Mouse (Mus musculus) CD4-positive, CD25-positive, alpha-beta regulatory T cell, adult 9 weeks (primary cell): ENCODE data around the gene Gucy2g. TPM values are rescaled to one million over a fixed set of nuclear protein-coding genes. Genes with fewer than 3 reads are reported as not detected.

Source experiments
- polyA plus RNA-seq: library from polyadenylated mRNA; unstranded; fragments of 100-300 nt; shearing (Covaris generic); gene quantifications from one replicate; pipeline ENCODE4 v1.2.1, GENCODE M21; 2017

Gucy2g gene
- polyA plus RNA-seq, result 0.30 TPM

GRCm38 (mm10) chr19:55241186-55241645 lies at the start of gene Gucy2g:
Gucy2g (minus strand) TSS chr19:55241236.

DNA sequence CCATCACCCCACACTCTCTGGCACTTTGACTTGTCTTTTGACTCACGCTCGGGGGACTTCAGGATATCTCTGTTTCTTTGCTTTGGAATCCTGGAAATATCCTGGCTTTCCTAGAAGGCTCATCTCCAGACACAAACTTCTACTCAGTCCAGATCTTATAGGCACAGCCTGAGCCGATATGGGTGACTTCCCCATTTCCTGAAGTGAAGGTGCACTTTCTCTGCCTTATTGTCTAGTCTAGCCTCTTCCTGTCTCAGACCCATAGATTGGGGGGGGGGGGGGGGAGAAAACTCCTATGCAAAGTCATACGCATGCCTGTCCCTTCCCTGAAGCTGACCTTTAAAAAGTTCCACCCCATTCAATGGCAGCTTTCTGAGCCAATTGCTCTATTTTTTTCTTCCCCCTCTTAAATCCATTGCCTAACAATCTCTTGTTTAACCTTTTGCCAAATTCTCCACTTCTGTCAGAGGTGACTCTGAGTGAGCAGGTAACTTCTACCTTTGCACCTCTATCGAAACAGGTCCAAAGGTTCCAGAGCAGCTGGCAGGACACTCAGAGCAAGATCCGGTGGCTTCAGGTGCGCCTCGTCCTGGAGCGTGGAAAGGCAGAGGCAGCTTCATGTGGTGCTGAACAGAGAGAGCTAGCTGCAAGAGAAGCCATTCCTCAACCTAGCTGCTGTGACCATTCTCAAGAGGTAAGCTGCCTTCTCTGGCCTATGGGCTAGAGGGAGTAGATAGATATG lies 10.5 kb upstream of the Gucy2g start, which contains the start of gene Acsl5:
TSS of gene Acsl5 (plus strand) at position 556 of the 742 bp plus-strand sequence.

DNA sequence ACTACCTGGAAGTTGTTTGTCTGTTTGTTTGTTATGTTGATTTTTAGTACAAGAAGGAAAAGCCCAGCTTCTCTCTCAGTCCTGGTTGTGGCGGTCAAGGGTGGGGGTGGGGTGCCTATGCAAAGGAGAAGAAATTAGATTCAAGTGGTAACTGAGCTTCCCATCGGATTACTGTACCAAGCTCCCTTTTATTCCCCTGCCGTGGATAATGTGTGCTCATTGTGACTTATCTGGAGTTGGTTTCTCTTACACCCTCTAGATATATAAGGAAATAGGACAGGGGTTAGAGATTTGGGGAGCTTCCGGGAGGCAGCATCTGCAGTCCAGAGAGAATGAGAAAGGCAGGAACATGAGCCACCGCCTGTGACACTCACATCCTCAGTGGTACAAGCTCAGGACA lies 60.6 kb downstream of the Gucy2g start, which contains the start of gene Tectb:
TSS of gene Tectb (plus strand) at position 301 of the 400 bp plus-strand sequence.

Other genes with a start within 250 kb of the Gucy2g start
- 1.7 TPM for gene Gpam, start 114.0 kb downstream of the Gucy2g start, polyA plus RNA-seq
- not detected for gene Tectb, start 60.5 kb downstream of the Gucy2g start, polyA plus RNA-seq
- 158 TPM for gene Acsl5, start 10.7 kb upstream of the Gucy2g start, polyA plus RNA-seq
- 79.5 TPM for gene Zdhhc6, start 74.8 kb upstream of the Gucy2g start, polyA plus RNA-seq
- 69.9 TPM for gene Vti1a, start 75.1 kb upstream of the Gucy2g start, polyA plus RNA-seq